Mouse (Mus musculus) neural tube, embryonic 14.5 days (tissue): ENCODE data around the gene Vipr2. TPM values are rescaled to one million over a fixed set of nuclear protein-coding genes. Genes with fewer than 3 reads are reported as not detected.

Source experiments
- ATAC-seq: fragments of 200-750 bp; cut with Nextera tagmentation; 2 replicates; pipeline ENCODE4 v1.8.0; 2017; ENCODE audit warnings: low read depth, mild to moderate bottlenecking, moderate TSS enrichment, moderate library complexity
- H3K27ac ChIP-seq: fragments of 300-500 bp; sonication (generic); 2 replicates; pipeline ENCODE4 v1.5.1; 2014; ENCODE audit warnings: low read depth, mild to moderate bottlenecking, control low read depth, low read length, moderate library complexity, mixed read lengths
- H3K27me3 ChIP-seq: fragments of 300-500 bp; sonication (generic); 2 replicates; pipeline ENCODE4 v1.6.1; 2014; ENCODE audit warnings: low read length; ENCODE audit not compliant: control insufficient read depth, insufficient read depth
- H3K36me3 ChIP-seq: fragments of 300-500 bp; sonication (generic); 2 replicates; pipeline ENCODE4 v1.6.1; 2014; ENCODE audit warnings: low read length, mixed read lengths; ENCODE audit not compliant: control insufficient read depth, insufficient read depth
- H3K4me1 ChIP-seq: fragments of 300-500 bp; sonication (generic); 2 replicates; pipeline ENCODE4 v1.6.1; 2014; ENCODE audit warnings: low read length; ENCODE audit not compliant: control insufficient read depth, insufficient read depth
- H3K4me2 ChIP-seq: fragments of 300-500 bp; sonication (generic); 2 replicates; pipeline ENCODE4 v1.6.1; 2014; ENCODE audit warnings: mild to moderate bottlenecking, low read depth, low read length, control low read depth
- H3K4me3 ChIP-seq: fragments of 300-500 bp; sonication (generic); 2 replicates; pipeline ENCODE4 v1.5.1; 2014; ENCODE audit warnings: low read depth, low read length, control low read depth, mixed read lengths
- H3K9ac ChIP-seq: fragments of 300-500 bp; sonication (generic); replicated peaks from 2 replicates; pipeline ENCODE4 v1.6.1; 2014; ENCODE audit warnings: low read depth, mild to moderate bottlenecking, control low read depth, low read length, mixed read lengths
- H3K9me3 ChIP-seq: fragments of 300-500 bp; sonication (generic); 2 replicates; pipeline ENCODE4 v1.6.1; 2016; ENCODE audit warnings: low read length; ENCODE audit not compliant: control insufficient read depth
- WGBS: fragments of 180-500 bp; shearing (Covaris S2); extraction: QIAGEN DNeasy Blood & Tissue Kit; methylation state at CpG from one replicate; pipeline ENCODE4 v1.1.7; 2014; 5-methylcytosine and 5-hydroxymethylcytosine counted together
- polyA plus RNA-seq: library from polyadenylated mRNA; unstranded; fragments of >200 nt; fragmentation: Nextera tagmentation; extraction: Ambion mirVana; gene quantifications from 2 replicates; pipeline ENCODE4 v1.2.1, GENCODE M21; 2014

The Vipr2 gene
- polyA plus RNA-seq, 1 experiment from 2014 or later = 0.84 TPM

- H3K27me3 ChIP-seq = no peaks in the 10 kb centered on the region
- no peaks in the 10 kb centered on the region for H3K9me3 ChIP-seq
- H3K4me3 ChIP-seq = no peak overlapping the region
- H3K9ac ChIP-seq = no peak overlapping the region
- H3K4me1 ChIP-seq = no peaks in the 10 kb centered on the region
- no peaks in the 10 kb centered on the region for H3K36me3 ChIP-seq
- WGBS = 89% methylated on average over 2 of the region's 2 CpGs
- no peak for ATAC-seq
- H3K4me2 ChIP-seq = no peak overlapping the region
- H3K27ac ChIP-seq = no peak overlapping the region
Observed at GRCm38 (mm10) chr12:116115781-116116180, 38.3 kb downstream of the Vipr2 start.

- ATAC-seq = no peak
- Histone ChIP-seq H3K36me3 (no peaks in the 10 kb centered on the region), H3K9ac (no peak overlapping the region), H3K27me3 (no peaks in the 10 kb centered on the region), H3K4me3 (no peak overlapping the region), H3K4me1 (no peaks in the 10 kb centered on the region), H3K9me3 (no peaks in the 10 kb centered on the region), H3K27ac (no peak overlapping the region), H3K4me2 (no peak overlapping the region)
- WGBS = 87% methylated on average over 5 of the region's 5 CpGs
Observed at GRCm38 (mm10) chr12:116116455-116116854, 38.9 kb downstream of the Vipr2 start.

- Histone ChIP-seq H3K27ac (no peak overlapping the region), H3K9ac (no peak overlapping the region), H3K4me3 (no peak overlapping the region), H3K4me2 (no peak overlapping the region), H3K27me3 (no peaks in the 10 kb centered on the region), H3K36me3 (no peaks in the 10 kb centered on the region), H3K9me3 (no peaks in the 10 kb centered on the region), H3K4me1 (no peaks in the 10 kb centered on the region)
- 87% methylated on average over 5 of the region's 5 CpGs for WGBS
- ATAC-seq = no peak
Observed at GRCm38 (mm10) chr12:116117352-116117929, 39.9 kb downstream of the Vipr2 start.

GRCm38 (mm10) chr12:116119001-116119400 is 41.5 kb downstream of the Vipr2 start:
- H3K36me3 ChIP-seq = no peaks in the 10 kb centered on the region
- no peak overlapping the region for H3K4me2 ChIP-seq
- ATAC-seq = no peak
- H3K27me3 ChIP-seq = no peaks in the 10 kb centered on the region
- H3K4me3 ChIP-seq = no peak overlapping the region
- H3K27ac ChIP-seq = no peak overlapping the region
- no peak overlapping the region for H3K9ac ChIP-seq
- WGBS = 76% methylated on average over 3 of the region's 3 CpGs
- no peaks in the 10 kb centered on the region for H3K4me1 ChIP-seq
- no peaks in the 10 kb centered on the region for H3K9me3 ChIP-seq

GRCm38 (mm10) chr12:116123786-116124185 is 46.3 kb downstream of the Vipr2 start:
- ATAC-seq = no peak
- no peak overlapping the region for H3K9ac ChIP-seq
- no peaks in the 10 kb centered on the region for H3K27me3 ChIP-seq
- H3K4me3 ChIP-seq = no peak overlapping the region
- H3K9me3 ChIP-seq = no peaks in the 10 kb centered on the region
- H3K27ac ChIP-seq = no peak overlapping the region
- H3K4me2 ChIP-seq = no peak overlapping the region
- no peaks in the 10 kb centered on the region for H3K36me3 ChIP-seq
- H3K4me1 ChIP-seq = no peaks in the 10 kb centered on the region
- WGBS = 86% methylated on average over 3 of the region's 3 CpGs

DNA sequence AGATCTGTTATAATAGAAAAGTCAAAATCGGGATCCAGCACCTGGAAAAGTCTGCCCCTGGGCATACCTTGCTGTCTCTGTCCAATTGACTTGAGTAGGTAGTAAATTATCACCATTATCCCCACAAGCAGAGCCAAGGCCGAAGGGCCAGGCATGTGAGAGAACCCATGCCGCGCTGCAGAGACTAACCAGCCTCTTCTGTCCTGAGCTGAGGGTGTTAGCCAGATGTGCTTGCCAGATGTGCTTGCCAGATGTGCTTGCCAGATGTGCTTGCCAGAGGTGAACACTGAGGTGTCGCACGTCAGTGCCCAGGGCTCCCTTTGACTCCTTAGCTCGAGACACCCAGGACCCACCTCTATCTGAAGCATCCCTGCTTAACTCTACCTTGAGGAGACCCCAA is 53.4 kb downstream of the Vipr2 start:
- Histone ChIP-seq H3K4me1 (no peaks in the 10 kb centered on the region), H3K4me2 (no peak overlapping the region), H3K9me3 (no peaks in the 10 kb centered on the region), H3K27ac (no peak overlapping the region), H3K4me3 (no peak overlapping the region), H3K27me3 (no peaks in the 10 kb centered on the region), H3K36me3 (no peaks in the 10 kb centered on the region), H3K9ac (no peak overlapping the region)
- no peak for ATAC-seq
- WGBS = 85% methylated on average over 7 of the region's 7 CpGs

DNA sequence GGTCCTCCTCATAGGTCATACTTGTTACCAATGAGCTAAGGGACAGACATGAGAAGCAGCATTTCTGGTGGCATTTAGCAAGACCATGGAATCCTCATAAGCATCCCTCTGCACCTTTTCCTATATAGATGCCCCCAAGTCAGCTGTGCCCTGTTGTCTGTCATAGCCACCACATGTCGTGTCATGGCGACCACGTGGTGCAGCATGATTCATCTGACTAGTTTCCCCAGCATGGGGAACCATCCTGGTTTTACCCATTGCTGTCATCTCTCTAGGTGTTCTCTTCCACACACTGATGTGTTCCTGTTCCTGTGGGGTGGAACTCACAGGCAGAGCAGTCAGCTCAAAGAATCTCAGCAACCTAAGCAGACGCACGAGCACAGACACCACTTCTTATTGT is 55.4 kb downstream of the Vipr2 start:
- Histone ChIP-seq H3K9ac (no peak overlapping the region), H3K4me2 (no peak overlapping the region), H3K27me3 (no peaks in the 10 kb centered on the region), H3K4me1 (no peaks in the 10 kb centered on the region), H3K27ac (no peak overlapping the region), H3K9me3 (no peaks in the 10 kb centered on the region), H3K4me3 (no peak overlapping the region), H3K36me3 (no peaks in the 10 kb centered on the region)
- no peak for ATAC-seq
- WGBS = 93% methylated on average over 5 of the region's 5 CpGs

- Histone ChIP-seq H3K4me2 (no peak overlapping the region), H3K27me3 (no peaks in the 10 kb centered on the region), H3K4me3 (no peak overlapping the region), H3K9me3 (no peaks in the 10 kb centered on the region), H3K36me3 (no peaks in the 10 kb centered on the region), H3K27ac (no peak overlapping the region), H3K4me1 (no peaks in the 10 kb centered on the region), H3K9ac (no peak overlapping the region)
- no peak for ATAC-seq
- 98% methylated on average over 4 of the region's 4 CpGs for WGBS
Observed at GRCm38 (mm10) chr12:116135906-116136305, 58.4 kb downstream of the Vipr2 start.

GRCm38 (mm10) chr12:116138322-116139205 is 61.0 kb downstream of the Vipr2 start:
- Histone ChIP-seq H3K4me2 (no peak overlapping the region), H3K36me3 (no peaks in the 10 kb centered on the region), H3K27ac (no peak overlapping the region), H3K9ac (no peak overlapping the region), H3K27me3 (no peaks in the 10 kb centered on the region), H3K9me3 (no peaks in the 10 kb centered on the region), H3K4me1 (no peaks in the 10 kb centered on the region), H3K4me3 (no peak overlapping the region)
- no peak for ATAC-seq
- 70% methylated on average over 7 of the region's 7 CpGs for WGBS
